Mouse (Mus musculus): ENCODE data around the gene Ybx3. TPM values are rescaled to one million over a fixed set of nuclear protein-coding genes. Genes with fewer than 3 reads are reported as not detected.

The Ybx3 gene
- polyA plus RNA-seq, 1 experiment from 2014 or later = 58.4 TPM

DNA sequence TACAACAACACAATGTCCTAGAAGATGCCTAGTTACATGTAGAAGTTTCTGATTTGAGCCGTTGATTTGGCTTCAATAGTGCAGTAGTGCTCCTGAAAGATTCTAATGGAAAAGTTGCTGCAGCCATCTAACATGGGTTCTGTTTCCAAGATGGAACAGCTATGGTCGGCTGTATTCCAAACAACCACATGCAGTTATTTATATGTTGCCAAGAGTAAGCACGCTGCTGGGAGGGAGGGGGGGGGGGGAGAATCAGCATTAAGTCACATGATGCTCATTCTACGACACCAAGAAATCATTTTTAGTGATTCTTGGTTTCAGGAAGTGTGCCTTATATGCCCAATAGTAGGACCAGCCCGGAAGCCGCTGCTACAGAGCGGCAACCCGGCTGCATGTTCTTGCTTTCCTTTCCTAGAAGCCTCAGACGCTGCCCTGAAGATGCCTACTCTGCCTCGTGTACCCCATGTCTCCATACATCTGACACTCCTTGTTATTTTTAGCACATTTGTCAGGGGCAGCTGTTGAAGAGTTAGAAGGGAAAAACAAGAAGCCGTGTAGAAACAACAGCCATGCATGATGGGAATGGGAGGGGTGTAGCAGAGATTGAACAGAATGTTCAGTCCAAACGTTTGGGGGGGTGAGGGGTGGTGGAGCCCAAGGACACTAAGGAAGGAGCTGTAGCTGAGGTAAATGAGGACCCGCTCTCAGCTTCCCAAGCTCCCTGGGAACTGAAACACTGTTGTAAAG is 13.5 kb downstream of the Ybx3 start:
- Histone ChIP-seq H3K4me3 (ENCODE audit: low read depth, low read length) (no peak overlapping the region), H3K4me2 (peak overlapping the region; percentile 32; the same call in 1 of the 2 replicates), H3K27ac (ENCODE audit: low read depth, low read length) (peak overlapping the region; percentile 64), H3K9ac (ENCODE audit: low read depth, low read length) (0 out of 2 replicates have a peak overlapping the region, but pooled peaks have one; percentile 16), H3K27me3 (ENCODE audit: control insufficient read depth, insufficient read depth, low read length) (no peaks in the 10 kb centered on the region), H3K4me1 (ENCODE audit: control insufficient read depth, insufficient read depth, low read length) (peaks cover 17% of the 10 kb centered on the region), H3K36me3 (ENCODE audit: control insufficient read depth, insufficient read depth, low read length) (peaks cover 14% of the 10 kb centered on the region; the same call in 1 of the 2 replicates), H3K9me3 (replicated peaks; ENCODE audit: control insufficient read depth, low read length) (no peaks in the 10 kb centered on the region)
- ATAC-seq (replicated peaks; ENCODE audit: insufficient number of reproducible peaks, low FRiP score, low TSS enrichment) = 0 out of 2 replicates have a peak, but pooled peaks have one; percentile 24
- WGBS (ENCODE audit: insufficient replicate concordance) = 68% methylated on average over 13 of the region's 13 CpGs

DNA sequence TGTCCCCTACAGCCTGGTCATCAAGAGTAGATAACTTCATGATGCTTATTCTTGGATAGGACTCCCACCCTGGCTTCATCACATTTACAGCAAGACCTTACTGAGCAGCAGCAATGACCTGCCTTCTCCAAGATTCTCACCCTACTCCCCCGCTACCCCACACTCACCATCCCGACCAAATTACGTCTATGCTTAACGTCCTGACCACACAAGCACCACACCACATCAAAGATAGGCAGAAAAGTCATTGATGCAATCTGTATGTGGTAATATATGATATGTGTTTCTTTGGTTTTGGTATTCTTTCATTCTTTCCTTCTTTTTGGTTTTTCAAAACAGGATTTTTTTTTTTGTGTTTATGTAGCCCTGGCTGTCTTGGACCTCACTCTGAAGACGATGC is 15.1 kb downstream of the Ybx3 start:
- Histone ChIP-seq H3K9me3 (replicated peaks; ENCODE audit: control insufficient read depth, low read length) (no peaks in the 10 kb centered on the region), H3K4me2 (no peak overlapping the region), H3K27me3 (ENCODE audit: control insufficient read depth, insufficient read depth, low read length) (no peaks in the 10 kb centered on the region), H3K9ac (ENCODE audit: low read depth, low read length) (no peak overlapping the region), H3K4me3 (ENCODE audit: low read depth, low read length) (no peak overlapping the region), H3K27ac (ENCODE audit: low read depth, low read length) (no peak overlapping the region), H3K4me1 (ENCODE audit: control insufficient read depth, insufficient read depth, low read length) (peaks cover 17% of the 10 kb centered on the region), H3K36me3 (ENCODE audit: control insufficient read depth, insufficient read depth, low read length) (peaks cover 11% of the 10 kb centered on the region; the same call in 1 of the 2 replicates)
- ATAC-seq (replicated peaks; ENCODE audit: insufficient number of reproducible peaks, low FRiP score, low TSS enrichment) = no peak
- 87% methylated on average over 5 of the region's 5 CpGs for WGBS (ENCODE audit: insufficient replicate concordance)

DNA sequence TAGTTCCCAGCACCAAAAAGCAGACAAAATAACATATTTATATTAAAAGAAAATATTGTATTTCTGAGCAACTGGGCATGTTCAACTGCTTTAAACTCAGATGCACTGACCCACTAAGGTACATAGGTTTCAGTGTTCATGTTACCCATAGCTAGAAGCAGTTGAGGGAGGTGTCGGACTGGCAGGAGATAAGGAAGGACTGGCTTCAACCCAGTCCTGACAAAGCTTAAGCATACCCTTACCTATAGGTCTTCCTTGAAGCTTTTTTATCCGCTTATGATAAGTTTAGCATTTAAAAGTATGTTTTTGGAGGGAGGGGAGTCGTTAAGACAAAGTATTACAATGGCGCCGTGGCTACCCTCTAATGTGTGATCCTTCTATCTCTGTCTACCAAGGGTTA is 17.5 kb downstream of the Ybx3 start:
- no peaks in the 10 kb centered on the region for H3K9me3 ChIP-seq (replicated peaks; ENCODE audit: control insufficient read depth, low read length)
- no peak overlapping the region for H3K4me3 ChIP-seq (ENCODE audit: low read depth, low read length)
- H3K27ac ChIP-seq (ENCODE audit: low read depth, low read length) = no peak overlapping the region
- ATAC-seq (replicated peaks; ENCODE audit: insufficient number of reproducible peaks, low FRiP score, low TSS enrichment) = no peak
- H3K4me1 ChIP-seq (ENCODE audit: control insufficient read depth, insufficient read depth, low read length) = peaks cover 17% of the 10 kb centered on the region
- H3K27me3 ChIP-seq (ENCODE audit: control insufficient read depth, insufficient read depth, low read length) = no peaks in the 10 kb centered on the region
- no peak overlapping the region for H3K4me2 ChIP-seq
- 82% methylated on average over 5 of the region's 5 CpGs for WGBS (ENCODE audit: insufficient replicate concordance)
- H3K36me3 ChIP-seq (ENCODE audit: control insufficient read depth, insufficient read depth, low read length) = peaks cover 6% of the 10 kb centered on the region
- no peak overlapping the region for H3K9ac ChIP-seq (ENCODE audit: low read depth, low read length)

DNA sequence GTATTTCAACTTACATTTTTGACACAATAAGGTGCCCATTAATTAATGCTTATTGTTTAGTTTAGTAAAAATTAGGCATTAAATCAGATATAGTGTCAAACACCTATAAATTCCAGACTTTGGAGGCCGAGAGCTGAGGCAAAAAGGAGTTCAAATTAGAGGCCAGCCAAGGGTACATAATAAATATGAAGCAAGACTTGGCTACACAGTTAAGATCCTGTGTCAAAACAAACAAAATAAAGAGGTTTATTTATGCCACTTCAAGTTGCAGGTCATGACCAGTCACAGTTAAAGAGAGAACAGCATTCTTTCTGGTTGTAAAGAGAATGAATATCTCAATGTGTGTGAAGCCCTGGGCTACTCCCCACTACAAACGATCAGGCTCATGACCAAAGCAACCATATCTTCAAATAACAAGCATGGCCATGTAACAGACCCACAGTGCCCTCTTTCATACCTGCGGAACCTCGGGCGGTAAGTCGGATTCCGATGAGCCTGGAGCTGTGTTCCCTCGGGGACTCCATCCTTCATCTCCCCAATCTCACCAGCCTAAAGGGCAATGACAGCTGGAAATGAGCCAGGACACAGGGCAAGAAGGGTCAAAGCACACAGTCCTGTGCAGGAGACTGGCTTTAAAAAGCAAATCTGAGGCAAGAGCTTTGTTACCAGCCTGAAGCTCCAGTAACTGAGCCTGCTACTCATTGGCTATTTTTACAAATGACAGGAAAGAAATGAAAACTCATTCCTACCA is 18.2 kb downstream of the Ybx3 start:
- no peak for ATAC-seq (replicated peaks; ENCODE audit: insufficient number of reproducible peaks, low FRiP score, low TSS enrichment)
- no peak overlapping the region for H3K27ac ChIP-seq (ENCODE audit: low read depth, low read length)
- H3K9ac ChIP-seq (ENCODE audit: low read depth, low read length) = no peak overlapping the region
- H3K36me3 ChIP-seq (ENCODE audit: control insufficient read depth, insufficient read depth, low read length) = peaks cover 8% of the 10 kb centered on the region
- H3K4me3 ChIP-seq (ENCODE audit: low read depth, low read length) = no peak overlapping the region
- WGBS (ENCODE audit: insufficient replicate concordance) = 62% methylated on average over 8 of the region's 8 CpGs
- no peaks in the 10 kb centered on the region for H3K9me3 ChIP-seq (replicated peaks; ENCODE audit: control insufficient read depth, low read length)
- H3K4me2 ChIP-seq = no peak overlapping the region
- peaks cover 11% of the 10 kb centered on the region for H3K4me1 ChIP-seq (ENCODE audit: control insufficient read depth, insufficient read depth, low read length)
- H3K27me3 ChIP-seq (ENCODE audit: control insufficient read depth, insufficient read depth, low read length) = no peaks in the 10 kb centered on the region

DNA sequence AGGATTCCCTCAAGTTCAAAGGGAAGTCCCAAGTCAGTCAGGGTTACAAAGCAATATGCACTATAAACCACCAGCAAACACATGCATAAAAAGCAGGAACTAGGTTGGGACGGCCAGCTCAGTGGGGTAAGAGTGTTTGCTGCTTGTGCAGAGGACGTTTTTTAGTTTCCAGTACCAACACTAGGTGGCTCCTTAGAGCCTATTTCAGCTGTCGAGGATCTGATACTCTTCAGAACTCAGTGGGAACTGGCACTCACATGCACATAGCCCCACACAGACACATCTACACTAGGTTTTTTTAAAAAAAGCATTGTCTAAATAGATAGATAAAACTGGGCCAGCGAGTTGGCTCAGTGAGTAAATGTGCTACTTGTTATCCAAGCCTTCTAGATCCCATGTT is 21.2 kb downstream of the Ybx3 start:
- no peak overlapping the region for H3K4me2 ChIP-seq
- no peak overlapping the region for H3K9ac ChIP-seq (ENCODE audit: low read depth, low read length)
- no peaks in the 10 kb centered on the region for H3K27me3 ChIP-seq (ENCODE audit: control insufficient read depth, insufficient read depth, low read length)
- ATAC-seq (replicated peaks; ENCODE audit: insufficient number of reproducible peaks, low FRiP score, low TSS enrichment) = no peak
- H3K9me3 ChIP-seq (replicated peaks; ENCODE audit: control insufficient read depth, low read length) = no peaks in the 10 kb centered on the region
- no peak overlapping the region for H3K27ac ChIP-seq (ENCODE audit: low read depth, low read length)
- peaks cover 7% of the 10 kb centered on the region for H3K4me1 ChIP-seq (ENCODE audit: control insufficient read depth, insufficient read depth, low read length)
- no peak overlapping the region for H3K4me3 ChIP-seq (ENCODE audit: low read depth, low read length)
- 48% methylated on average over 4 of the region's 4 CpGs for WGBS (ENCODE audit: insufficient replicate concordance)
- peaks cover 22% of the 10 kb centered on the region for H3K36me3 ChIP-seq (ENCODE audit: control insufficient read depth, insufficient read depth, low read length)

DNA sequence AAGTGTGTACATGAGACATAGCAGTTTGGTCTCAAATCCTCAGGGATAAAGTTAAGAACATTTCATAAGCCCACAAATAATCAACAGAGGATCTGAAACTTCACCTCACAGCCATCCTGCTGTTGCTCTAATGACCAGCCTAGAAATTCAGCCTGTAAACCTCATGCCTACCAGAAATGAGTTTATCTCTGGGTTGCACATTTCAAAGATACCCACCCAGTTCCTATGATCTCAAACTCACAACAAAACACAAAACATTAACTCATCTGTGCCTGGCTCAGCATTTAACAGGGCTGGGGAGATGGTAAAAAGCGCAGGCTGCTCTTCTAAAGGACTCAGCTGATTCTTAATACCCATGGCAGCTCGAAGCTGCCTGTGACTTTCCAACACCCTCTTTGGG is 23.9 kb downstream of the Ybx3 start:
- Histone ChIP-seq H3K27me3 (ENCODE audit: control insufficient read depth, insufficient read depth, low read length) (no peaks in the 10 kb centered on the region), H3K4me2 (no peak overlapping the region), H3K9me3 (replicated peaks; ENCODE audit: control insufficient read depth, low read length) (no peaks in the 10 kb centered on the region), H3K9ac (ENCODE audit: low read depth, low read length) (no peak overlapping the region), H3K4me1 (ENCODE audit: control insufficient read depth, insufficient read depth, low read length) (no peaks in the 10 kb centered on the region), H3K4me3 (ENCODE audit: low read depth, low read length) (no peak overlapping the region), H3K27ac (ENCODE audit: low read depth, low read length) (no peak overlapping the region), H3K36me3 (ENCODE audit: control insufficient read depth, insufficient read depth, low read length) (peaks cover 19% of the 10 kb centered on the region)
- 80% methylated on average over 2 of the region's 2 CpGs for WGBS (ENCODE audit: insufficient replicate concordance)
- no peak for ATAC-seq (replicated peaks; ENCODE audit: insufficient number of reproducible peaks, low FRiP score, low TSS enrichment)

DNA sequence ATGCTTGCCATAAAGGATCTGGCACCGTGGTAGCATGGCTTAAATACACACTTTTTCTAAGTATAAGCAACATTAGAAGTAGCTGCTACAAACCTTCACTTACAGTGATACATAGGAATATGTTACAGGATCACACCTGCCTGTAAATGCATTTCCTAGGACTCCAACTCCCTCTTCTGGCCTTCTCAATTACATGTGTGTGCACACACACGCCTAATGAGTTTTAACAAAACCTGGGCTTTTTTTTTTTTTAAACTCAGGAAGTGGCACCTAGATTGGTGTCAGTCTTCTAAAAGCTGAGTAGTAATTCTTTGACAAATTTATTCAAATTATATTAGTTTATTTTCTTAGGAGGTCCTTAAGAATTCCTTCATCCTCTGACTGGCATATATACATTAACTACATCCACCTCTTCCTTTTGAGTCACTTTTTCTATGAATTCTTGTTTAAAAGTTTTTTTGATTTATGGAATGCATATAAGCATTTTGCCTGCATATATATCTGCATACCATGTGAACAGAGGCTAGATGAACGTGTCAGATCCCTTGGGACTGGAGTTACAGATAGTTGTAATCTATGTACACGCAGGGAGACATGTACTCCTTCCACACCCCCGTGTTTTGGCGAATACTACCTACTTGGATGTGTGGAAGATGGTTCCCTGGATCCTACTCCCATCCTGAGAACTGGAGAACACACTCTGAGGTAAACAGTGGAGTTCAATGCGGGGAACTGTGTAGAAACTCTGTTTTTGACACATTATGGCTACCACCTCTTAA is 25.1 kb downstream of the Ybx3 start:
- Histone ChIP-seq H3K4me3 (ENCODE audit: low read depth, low read length) (no peak overlapping the region), H3K36me3 (ENCODE audit: control insufficient read depth, insufficient read depth, low read length) (peaks cover 19% of the 10 kb centered on the region), H3K27ac (ENCODE audit: low read depth, low read length) (no peak overlapping the region), H3K9ac (ENCODE audit: low read depth, low read length) (no peak overlapping the region), H3K9me3 (replicated peaks; ENCODE audit: control insufficient read depth, low read length) (no peaks in the 10 kb centered on the region), H3K4me2 (no peak overlapping the region), H3K4me1 (ENCODE audit: control insufficient read depth, insufficient read depth, low read length) (no peaks in the 10 kb centered on the region), H3K27me3 (ENCODE audit: control insufficient read depth, insufficient read depth, low read length) (no peaks in the 10 kb centered on the region)
- ATAC-seq (replicated peaks; ENCODE audit: insufficient number of reproducible peaks, low FRiP score, low TSS enrichment) = no peak
- 79% methylated on average over 7 of the region's 7 CpGs for WGBS (ENCODE audit: insufficient replicate concordance)

DNA sequence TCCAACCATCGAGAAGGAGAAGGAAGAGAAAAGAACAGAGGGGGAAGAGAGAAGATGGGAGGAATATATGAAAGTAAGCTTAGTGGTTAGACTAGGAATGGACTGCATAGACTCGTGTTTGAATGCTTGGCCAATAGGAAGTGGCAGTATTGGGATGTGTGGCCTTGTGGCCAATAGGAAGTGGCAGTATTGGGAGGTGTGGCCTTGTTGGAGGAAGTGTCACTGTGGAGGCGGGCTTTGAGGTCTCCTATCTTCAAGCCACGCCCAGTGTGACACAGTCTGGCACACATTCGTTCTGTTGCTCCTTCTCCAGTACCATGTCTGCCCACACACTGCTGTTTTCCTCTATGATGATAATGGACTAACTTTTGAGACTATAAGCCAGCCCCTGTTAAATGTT is 27.6 kb downstream of the Ybx3 start:
- Histone ChIP-seq H3K27ac (ENCODE audit: low read depth, low read length) (no peak overlapping the region), H3K4me3 (ENCODE audit: low read depth, low read length) (no peak overlapping the region), H3K36me3 (ENCODE audit: control insufficient read depth, insufficient read depth, low read length) (peaks cover 15% of the 10 kb centered on the region), H3K9ac (ENCODE audit: low read depth, low read length) (no peak overlapping the region), H3K9me3 (replicated peaks; ENCODE audit: control insufficient read depth, low read length) (no peaks in the 10 kb centered on the region), H3K27me3 (ENCODE audit: control insufficient read depth, insufficient read depth, low read length) (no peaks in the 10 kb centered on the region), H3K4me1 (ENCODE audit: control insufficient read depth, insufficient read depth, low read length) (no peaks in the 10 kb centered on the region), H3K4me2 (no peak overlapping the region)
- WGBS (ENCODE audit: insufficient replicate concordance) = 69% methylated on average over 5 of the region's 5 CpGs
- no peak; the same call in 1 of the 2 replicates for ATAC-seq (replicated peaks; ENCODE audit: insufficient number of reproducible peaks, low FRiP score, low TSS enrichment)
